10 mouse cellular contexts compared by ENCODE assay signal in genomic region chr2:74663291-74663925, GRCm38 (mm10). TPM values are rescaled to one million over a fixed set of nuclear protein-coding genes. Genes with fewer than 3 reads are reported as not detected.
DNase-seq lines count a peak whose midpoint lies in the region; ATAC-seq and TF ChIP-seq lines count a peak whose summit lies in the region.
"Had no signal": no experiment of that assay in that cellular context is flagged by ENCODE, and none has a peak within 500 bp of the region (broad histone marks: within the 10 kb centered on the region; RNA-seq: fewer than 3 reads in every experiment).

No protein-coding gene starts in this region.

- H3K27ac ChIP-seq in left cerebral cortex, adult 2 months = no peak overlapping the region
- no peak overlapping the region for H3K27ac ChIP-seq in embryonic facial prominence, embryonic 10.5 days (replicated peaks)
- H3K27ac ChIP-seq in midbrain, embryonic 16.5 days (ENCODE audit: low read length) = no peak overlapping the region
- H3K27ac ChIP-seq: embryonic facial prominence, embryonic 12.5 days; liver, embryonic 15.5 days had no signal

- no peaks in the 10 kb centered on the region for H3K36me3 ChIP-seq in embryonic facial prominence, embryonic 10.5 days (replicated peaks)
- no peaks in the 10 kb centered on the region for H3K36me3 ChIP-seq in midbrain, embryonic 16.5 days (ENCODE audit: control insufficient read depth, insufficient read depth, low read length)
- H3K36me3 ChIP-seq: embryonic facial prominence, embryonic 12.5 days; liver, embryonic 15.5 days had no signal

- H3K27me3 ChIP-seq in embryonic facial prominence, embryonic 10.5 days (replicated peaks; ENCODE audit: low read depth, poor library complexity, severe bottlenecking) = peaks cover 100% of the 10 kb centered on the region
- peaks cover 70% of the 10 kb centered on the region for H3K27me3 ChIP-seq in midbrain, embryonic 16.5 days (ENCODE audit: control insufficient read depth, insufficient read depth, low read depth, low read length)

- H3K4me1 ChIP-seq in embryonic facial prominence, embryonic 10.5 days = peaks cover 17% of the 10 kb centered on the region
- peaks cover 5% of the 10 kb centered on the region; the same call in 1 of the 2 replicates for H3K4me1 ChIP-seq in midbrain, embryonic 16.5 days (ENCODE audit: control insufficient read depth, insufficient read depth, low read length)
- H3K4me1 ChIP-seq: liver, embryonic 15.5 days had no signal

- 4% methylated on average over 18 of the region's 18 CpGs for WGBS in embryonic facial prominence, embryonic 10.5 days
- 6% methylated on average over 18 of the region's 18 CpGs for WGBS in midbrain, embryonic 16.5 days

- peak; percentile 42 for DNase-seq in adrenal gland, adult 2 months
- no peak for DNase-seq in adrenal gland, adult 8-10 months
- DNase-seq in left cerebral cortex, adult 2 months (ENCODE audit: extremely low spot score in 1 of 2, low spot score in 2 of 2) = peak in 1 of 2 experiments; percentile 63
- no peak for DNase-seq in left cerebral cortex, adult 11 months (ENCODE audit: low spot score)
- peak; percentile 74 for DNase-seq in embryonic facial prominence, embryonic 10.5 days (ENCODE audit: low spot score)
- DNase-seq in left cerebral cortex, postnatal 10 days (ENCODE audit: extremely low spot score in 1 of 2, low spot score in 2 of 2) = peak; percentile 39 to 64
- DNase-seq in thymus, adult 18-20 months = no peak

- no peaks in the 10 kb centered on the region for H3K9me3 ChIP-seq in embryonic facial prominence, embryonic 10.5 days
- H3K9me3 ChIP-seq in midbrain, embryonic 16.5 days (replicated peaks; ENCODE audit: control insufficient read depth, low read length, poor library complexity, severe bottlenecking) = no peaks in the 10 kb centered on the region
- H3K9me3 ChIP-seq: embryonic facial prominence, embryonic 12.5 days; liver, embryonic 15.5 days had no signal

- no peak overlapping the region for H3K4me3 ChIP-seq in left cerebral cortex, adult 2 months
- no peak overlapping the region for H3K4me3 ChIP-seq in embryonic facial prominence, embryonic 10.5 days
- H3K4me3 ChIP-seq in midbrain, embryonic 16.5 days (ENCODE audit: low read depth, low read length) = no peak overlapping the region
- H3K4me3 ChIP-seq: embryonic facial prominence, embryonic 12.5 days; liver, embryonic 15.5 days had no signal

- H3K9ac ChIP-seq in midbrain, embryonic 16.5 days (ENCODE audit: low read depth, low read length) = no peak overlapping the region
- H3K9ac ChIP-seq: embryonic facial prominence, embryonic 12.5 days; liver, embryonic 15.5 days had no signal

- ATAC-seq in midbrain, embryonic 16.5 days = 0 out of 2 replicates have a peak, but pooled peaks have one; percentile 56

- intact Hi-C loops in left cerebral cortex, adult 2 months (cut with DNase I) = loop anchor here (2.0 to 5.0 kb wide), 3 partner anchors 363 to 736 kb away; no protein-coding TSS in a partner anchor
- intact Hi-C loops in left cerebral cortex, postnatal 10 days (cut with DNase I) = loop anchor here (2.0 to 5.0 kb wide), 5 partner anchors 363 to 1116 kb away; no protein-coding TSS in a partner anchor

- no peak overlapping the region for H3K4me2 ChIP-seq in midbrain, embryonic 16.5 days (ENCODE audit: low read length)
- H3K4me2 ChIP-seq: embryonic facial prominence, embryonic 12.5 days; liver, embryonic 15.5 days had no signal

- TF ChIP-seq CTCF in left cerebral cortex, adult 2 months (IDR thresholded peaks at IDR 0.05) = peak; percentile 78

RNA-seq across cellular contexts. Expression of gene Evx2, which starts 4.1 kb away (rescaled TPM):
- total RNA-seq in adrenal gland, adult 2 months (2021) = not detected
- not detected in 2 replicates for polyA plus RNA-seq in adrenal gland, adult 2 months (2012; rRNA removed)
- not detected for total RNA-seq in adrenal gland, adult 8-10 months (2022)
- total RNA-seq in left cerebral cortex, adult 2 months (2021) = not detected
- 0.05 and 0.08 TPM in 2 replicates for polyA plus RNA-seq in embryonic facial prominence, embryonic 10.5 days (2016; fragmentation: Nextera tagmentation; extraction: Ambion mirVana)
- total RNA-seq in left cerebral cortex, postnatal 10 days (2021) = not detected
- 0.21 and 0.42 TPM in 2 replicates for polyA plus RNA-seq in midbrain, embryonic 16.5 days (2015; fragmentation: Nextera tagmentation; extraction: Ambion mirVana)
- polyA plus RNA-seq: liver, embryonic 15.5 days had no signal

RNA-seq across cellular contexts. Expression of gene Hoxd13, which starts 4.7 kb away (rescaled TPM):
- total RNA-seq in adrenal gland, adult 2 months (2021) = not detected
- not detected in 2 replicates for polyA plus RNA-seq in adrenal gland, adult 2 months (2012; rRNA removed)
- not detected for total RNA-seq in adrenal gland, adult 8-10 months (2022)
- total RNA-seq in left cerebral cortex, adult 2 months (2021) = not detected
- polyA plus RNA-seq in embryonic facial prominence, embryonic 10.5 days (2016; fragmentation: Nextera tagmentation; extraction: Ambion mirVana) = not detected in 2 replicates
- not detected for total RNA-seq in left cerebral cortex, postnatal 10 days (2021)
- polyA plus RNA-seq in midbrain, embryonic 16.5 days (2015; fragmentation: Nextera tagmentation; extraction: Ambion mirVana) = not detected in 2 replicates
- polyA plus RNA-seq: embryonic facial prominence, embryonic 12.5 days; liver, embryonic 15.5 days had no signal

RNA-seq across cellular contexts. Expression of gene Hoxd12, which starts 11.4 kb away (rescaled TPM):
- total RNA-seq in adrenal gland, adult 2 months (2021) = not detected
- polyA plus RNA-seq in adrenal gland, adult 2 months (2012; rRNA removed) = not detected in 2 replicates
- not detected for total RNA-seq in adrenal gland, adult 8-10 months (2022)
- total RNA-seq in left cerebral cortex, adult 2 months (2021) = not detected
- polyA plus RNA-seq in embryonic facial prominence, embryonic 10.5 days (2016; fragmentation: Nextera tagmentation; extraction: Ambion mirVana) = not detected in 2 replicates
- not detected for total RNA-seq in left cerebral cortex, postnatal 10 days (2021)
- polyA plus RNA-seq in midbrain, embryonic 16.5 days (2015; fragmentation: Nextera tagmentation; extraction: Ambion mirVana) = not detected in 2 replicates
- polyA plus RNA-seq: embryonic facial prominence, embryonic 12.5 days; liver, embryonic 15.5 days had no signal

RNA-seq across cellular contexts. Expression of gene Hoxd11, which starts 15.9 kb away (rescaled TPM):
- not detected for total RNA-seq in adrenal gland, adult 2 months (2021)
- polyA plus RNA-seq in adrenal gland, adult 2 months (2012; rRNA removed) = not detected in 2 replicates
- not detected for total RNA-seq in adrenal gland, adult 8-10 months (2022)
- not detected for total RNA-seq in left cerebral cortex, adult 2 months (2021)
- not detected in 2 replicates for polyA plus RNA-seq in embryonic facial prominence, embryonic 10.5 days (2016; fragmentation: Nextera tagmentation; extraction: Ambion mirVana)
- total RNA-seq in left cerebral cortex, postnatal 10 days (2021) = not detected
- not detected in 2 replicates for polyA plus RNA-seq in midbrain, embryonic 16.5 days (2015; fragmentation: Nextera tagmentation; extraction: Ambion mirVana)
- polyA plus RNA-seq: embryonic facial prominence, embryonic 12.5 days; liver, embryonic 15.5 days had no signal

RNA-seq across cellular contexts. Expression of gene Hoxd10, which starts 28.3 kb away (rescaled TPM):
- not detected for total RNA-seq in adrenal gland, adult 2 months (2021)
- polyA plus RNA-seq in adrenal gland, adult 2 months (2012; rRNA removed) = not detected in 2 replicates
- total RNA-seq in adrenal gland, adult 8-10 months (2022) = not detected
- total RNA-seq in left cerebral cortex, adult 2 months (2021) = not detected
- not detected in 2 replicates for polyA plus RNA-seq in embryonic facial prominence, embryonic 10.5 days (2016; fragmentation: Nextera tagmentation; extraction: Ambion mirVana)
- not detected for total RNA-seq in left cerebral cortex, postnatal 10 days (2021)
- polyA plus RNA-seq in midbrain, embryonic 16.5 days (2015; fragmentation: Nextera tagmentation; extraction: Ambion mirVana) = not detected in 2 replicates
- polyA plus RNA-seq: embryonic facial prominence, embryonic 12.5 days; liver, embryonic 15.5 days had no signal

Comparison
In these comparisons a context has a peak if more than half of its experiments do, and no peak if none do; other contexts are left out.
1. DNase-seq: peak in adrenal gland, adult 2 months (single experiment), embryonic facial prominence, embryonic 10.5 days (single experiment) and left cerebral cortex, postnatal 10 days (2 of 2); none in adrenal gland, adult 8-10 months (single experiment), left cerebral cortex, adult 11 months (single experiment) and thymus, adult 18-20 months (0 of 2).